Mouse (Mus musculus) stomach, postnatal 0 days (tissue): ENCODE data around the gene Wdr74.

Experiments
- CTCF ChIP-seq: IDR thresholded peaks from 2 replicates; pipeline ENCODE4 v1.5.1; 2016; ENCODE audit warnings: antibody characterized with exemption, low read depth, mild to moderate bottlenecking, moderate library complexity
- EP300 ChIP-seq: optimal IDR thresholded peaks from 2 replicates; pipeline ENCODE3; 2016; ENCODE audit warnings: antibody characterized with exemption

DNA sequence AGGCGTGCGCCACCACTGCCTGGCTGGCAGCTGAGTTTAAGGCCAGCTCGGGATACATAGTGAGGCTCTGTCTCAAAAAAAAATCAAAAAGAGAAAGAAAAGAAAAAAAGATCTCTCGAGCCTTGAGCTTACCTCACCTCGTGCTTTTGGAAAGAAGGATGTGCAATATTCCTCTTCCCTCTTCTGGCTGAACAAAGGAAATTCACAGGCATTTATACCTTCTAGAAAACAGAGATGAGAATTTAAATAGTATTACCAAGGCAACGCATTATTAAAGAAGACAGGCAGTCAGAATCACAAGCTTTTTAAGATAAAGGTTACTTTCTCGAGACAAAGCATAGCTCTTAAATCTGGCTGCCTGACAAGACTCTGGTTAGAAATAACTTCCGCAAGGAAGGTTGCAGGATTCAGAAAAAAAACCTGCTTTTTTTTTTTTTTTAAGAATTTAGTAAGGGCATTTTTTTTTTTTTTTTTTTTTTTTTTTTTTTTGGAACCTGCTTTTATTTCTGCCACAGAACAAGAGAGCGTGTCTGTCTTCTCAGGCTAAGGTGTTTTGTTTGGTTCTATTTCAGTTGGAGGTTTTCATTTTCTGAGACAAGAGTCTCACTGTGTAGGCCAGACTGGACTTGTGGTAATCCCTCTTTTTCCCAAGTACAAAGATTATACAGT lies 43.6 kb upstream of the Wdr74 start:
- no peak for TF ChIP-seq EP300
- no peak for TF ChIP-seq CTCF
